9 mouse cellular contexts compared by ENCODE assay signal in the genomic region with DNA sequence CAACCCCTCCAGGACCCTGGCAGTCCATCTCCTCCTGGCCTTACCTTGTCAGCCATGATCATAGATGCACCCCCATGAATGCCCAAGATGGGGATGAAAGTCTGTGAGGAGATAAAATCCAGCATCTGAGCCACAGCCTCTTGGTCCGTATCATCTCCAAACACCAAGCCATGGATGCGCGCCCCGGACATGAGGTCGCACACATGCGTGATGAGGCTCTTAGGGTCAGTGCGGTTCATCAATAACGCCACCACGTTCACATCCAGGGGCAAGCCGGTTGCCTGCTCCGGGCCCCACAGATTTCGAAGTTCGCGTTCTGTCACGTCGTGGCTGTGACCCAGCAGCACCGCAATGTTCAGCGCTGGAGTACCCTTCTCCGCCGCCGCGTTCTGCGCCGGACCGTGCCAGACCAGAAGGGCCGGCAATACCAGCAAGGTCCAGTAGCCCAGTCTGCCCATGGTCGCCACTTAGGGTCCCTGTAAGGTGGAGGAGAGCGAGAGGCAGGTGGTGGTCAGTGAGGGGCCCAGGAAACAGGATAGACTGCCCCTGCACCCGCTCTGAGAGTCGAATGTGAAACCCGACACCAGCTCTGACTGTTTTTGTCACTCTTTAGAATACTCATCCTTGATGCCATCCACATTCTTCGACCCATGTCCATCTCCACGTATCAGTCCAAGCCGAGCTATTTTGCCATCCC. TPM values are rescaled to one million over a fixed set of nuclear protein-coding genes. Genes with fewer than 3 reads are reported as not detected.
DNase-seq lines count a peak whose midpoint lies in the region; ATAC-seq and TF ChIP-seq lines count a peak whose summit lies in the region.
"Had no signal": no experiment of that assay in that cellular context is flagged by ENCODE, and none has a peak within 500 bp of the region (broad histone marks: within the 10 kb centered on the region; RNA-seq: fewer than 3 reads in every experiment).

No protein-coding gene starts in this region.

- H3K36me3 ChIP-seq in heart, embryonic 15.5 days, result no peaks in the 10 kb centered on the region
- H3K36me3 ChIP-seq in ES-E14 (ENCODE audit: control insufficient read depth, insufficient read depth, low read length, poor library complexity, severe bottlenecking), result no peaks in the 10 kb centered on the region
- no peaks in the 10 kb centered on the region for H3K36me3 ChIP-seq in embryonic facial prominence, embryonic 15.5 days
- no peaks in the 10 kb centered on the region for H3K36me3 ChIP-seq in limb, embryonic 14.5 days (ENCODE audit: control insufficient read depth, insufficient read depth, low read length)

- H3K27me3 ChIP-seq in heart, embryonic 15.5 days, result peaks cover 75% of the 10 kb centered on the region
- H3K27me3 ChIP-seq in embryonic facial prominence, embryonic 15.5 days, result peaks cover 71% of the 10 kb centered on the region
- H3K27me3 ChIP-seq in limb, embryonic 14.5 days (ENCODE audit: control insufficient read depth, insufficient read depth, low read length), result peaks cover 68% of the 10 kb centered on the region

- H3K27ac ChIP-seq in heart, embryonic 15.5 days, result no peak overlapping the region
- no peak overlapping the region for H3K27ac ChIP-seq in ES-E14 (ENCODE audit: insufficient read depth, low read depth, low read length, poor library complexity, severe bottlenecking)
- no peak overlapping the region for H3K27ac ChIP-seq in embryonic facial prominence, embryonic 15.5 days (replicated peaks)
- no peak overlapping the region for H3K27ac ChIP-seq in limb, embryonic 14.5 days (replicated peaks; ENCODE audit: low read depth, low read length)
- H3K27ac ChIP-seq: liver, embryonic 14.5 days had no signal

- ATAC-seq in heart, embryonic 15.5 days (replicated peaks; ENCODE audit: insufficient number of reproducible peaks, insufficient read depth, low FRiP score, low read depth), result no peak
- no peak for ATAC-seq in embryonic facial prominence, embryonic 15.5 days (ENCODE audit: insufficient number of reproducible peaks, low FRiP score, low TSS enrichment, low read depth)
- ATAC-seq in limb, embryonic 14.5 days (ENCODE audit: low FRiP score, low read depth), result no peak
- ATAC-seq in monocyte, adult 5-6 weeks (replicated peaks; ENCODE audit: insufficient number of reproducible peaks, low FRiP score, low TSS enrichment, poor library complexity, severe bottlenecking), result no peak

- WGBS in heart, embryonic 15.5 days, result 17% methylated on average over 34 of the region's 34 CpGs
- WGBS in embryonic facial prominence, embryonic 15.5 days, result 16% methylated on average over 34 of the region's 34 CpGs
- WGBS in limb, embryonic 14.5 days, result 18% methylated on average over 34 of the region's 34 CpGs

- peaks cover 29% of the 10 kb centered on the region for H3K4me1 ChIP-seq in heart, embryonic 15.5 days (replicated peaks)
- H3K4me1 ChIP-seq in ES-E14 (ENCODE audit: control insufficient read depth in 2 of 2, insufficient read depth in 2 of 2, low read length in 2 of 2, poor library complexity in 1 of 2), result peaks cover 0 to 13% of the 10 kb centered on the region in 2 experiments; a peak in 2 of 4 replicates
- peaks cover 32% of the 10 kb centered on the region for H3K4me1 ChIP-seq in embryonic facial prominence, embryonic 15.5 days
- H3K4me1 ChIP-seq in limb, embryonic 14.5 days (ENCODE audit: control insufficient read depth, insufficient read depth, low read length), result peaks cover 5% of the 10 kb centered on the region

- H3K4me3 ChIP-seq in heart, embryonic 15.5 days, result peak overlapping the region; percentile 37; the same call in 1 of the 2 replicates
- peak overlapping the region; percentile 55 to 71 for H3K4me3 ChIP-seq in ES-E14 (ENCODE audit: insufficient read depth in 1 of 2, low read depth in 1 of 2, low read length in 2 of 2, poor library complexity in 1 of 2, severe bottlenecking in 1 of 2)
- H3K4me3 ChIP-seq in embryonic facial prominence, embryonic 15.5 days (replicated peaks), result peak overlapping the region; percentile 39
- peak overlapping the region; percentile 36; the same call in 1 of the 2 replicates for H3K4me3 ChIP-seq in limb, embryonic 14.5 days (replicated peaks; ENCODE audit: low read length)

- H3K9ac ChIP-seq in heart, embryonic 15.5 days, result no peak overlapping the region
- H3K9ac ChIP-seq in ES-E14 (ENCODE audit: insufficient read depth, low read depth, low read length, poor library complexity, severe bottlenecking), result peak overlapping the region; percentile 35; the same call in 1 of the 2 replicates
- no peak overlapping the region for H3K9ac ChIP-seq in embryonic facial prominence, embryonic 15.5 days
- no peak overlapping the region for H3K9ac ChIP-seq in limb, embryonic 14.5 days (ENCODE audit: low read depth, low read length, severe bottlenecking)
- H3K9ac ChIP-seq: liver, embryonic 14.5 days had no signal

- in situ Hi-C loops in ES-E14 (cut with MboI; ENCODE audit: low sequenced_read_pairs in 2 of 2, unreplicated experiment in 2 of 2), result no loop called here

- H3K9me3 ChIP-seq in heart, embryonic 15.5 days (replicated peaks), result no peaks in the 10 kb centered on the region
- no peaks in the 10 kb centered on the region for H3K9me3 ChIP-seq in ES-E14 (ENCODE audit: control insufficient read depth, insufficient read depth, low read depth, low read length)
- no peaks in the 10 kb centered on the region for H3K9me3 ChIP-seq in embryonic facial prominence, embryonic 15.5 days (replicated peaks)
- no peaks in the 10 kb centered on the region for H3K9me3 ChIP-seq in limb, embryonic 14.5 days (ENCODE audit: control insufficient read depth, low read length)

- H3K4me2 ChIP-seq in heart, embryonic 15.5 days, result peak overlapping the region; percentile 69
- peak overlapping the region; percentile 73 for H3K4me2 ChIP-seq in embryonic facial prominence, embryonic 15.5 days (replicated peaks)
- H3K4me2 ChIP-seq in limb, embryonic 14.5 days (replicated peaks; ENCODE audit: low read depth, low read length, severe bottlenecking), result peak overlapping the region; percentile 61

- intact Hi-C loops in heart, postnatal 25 days (cut with DNase I), result no loop called here

- DNase-seq in heart, postnatal 25 days (ENCODE audit: low spot score), result no peak
- DNase-seq in ES-E14 (ENCODE audit: low read depth, low spot score) (no peak), adipocyte (ENCODE audit: low spot score) (no peak)
- DNase-seq in limb, embryonic 14.5 days (ENCODE audit: low spot score), result no peak
- no peak for DNase-seq in frontal cortex, postnatal 36 days (ENCODE audit: low spot score in 2 of 2)

- TF ChIP-seq POLR2A in limb, embryonic 14.5 days (IDR thresholded peaks at IDR 0.05; ENCODE audit: borderline replicate concordance, extremely low read depth, insufficient read depth, insufficient read length), result no peak

TF ChIP-seq in ES-E14, 5 proteins besides CTCF, POLR2A, EP300 and RAD21:
- TF ChIP-seq ZC3H11A (IDR thresholded peaks at IDR 0.05; ENCODE audit: borderline replicate concordance, low read depth, low read length), result no peak
- TF ChIP-seq HCFC1 (IDR thresholded peaks at IDR 0.05; ENCODE audit: borderline replicate concordance, insufficient read depth, low read length), result no peak
- no peak for TF ChIP-seq CHD2 (IDR thresholded peaks at IDR 0.05; ENCODE audit: low read depth, low read length)
- TF ChIP-seq ZNF384 (IDR thresholded peaks at IDR 0.05; ENCODE audit: low read depth, low read length), result no peak
- TF ChIP-seq MAFK (IDR thresholded peaks at IDR 0.05; ENCODE audit: insufficient read depth, low read depth, low read length), result no peak

RNA-seq across cellular contexts. Expression of gene Grin2a, which starts 3.1 kb away (rescaled TPM):
- 0.44 and 0.49 TPM in 2 replicates for polyA plus RNA-seq in heart, embryonic 15.5 days (2015; fragmentation: Nextera tagmentation; extraction: Ambion mirVana)
- under 1 TPM; 0.05 to 0.08 TPM for total RNA-seq in heart, postnatal 25 days (2021)
- 0.32 and 0.62 TPM in 2 replicates for total RNA-seq in ES-E14 (2012; rRNA removed)
- 1.6 and 1.7 TPM in 2 replicates for polyA plus RNA-seq in embryonic facial prominence, embryonic 15.5 days (2015; fragmentation: Nextera tagmentation; extraction: Ambion mirVana)
- 0.64 and 0.86 TPM in 2 replicates for polyA plus RNA-seq in limb, embryonic 14.5 days (2012; rRNA removed)
- 1.9 and 2.0 TPM in 2 replicates for polyA plus RNA-seq in limb, embryonic 14.5 days (2014; fragmentation: Nextera tagmentation; extraction: Ambion mirVana)
- total RNA-seq in monocyte, adult 5-6 weeks (2017), result not detected in 3 replicates
- polyA plus RNA-seq: liver, embryonic 14.5 days had no signal
